Mouse (Mus musculus) cerebellum, adult 11 months (tissue): Measurements from ENCODE around the gene Emg1.

ENCODE experiments used
- DNase-seq: peaks from one replicate; pipeline ENCODE4 v3.0.0; 2022

Gene Emg1

DNA sequence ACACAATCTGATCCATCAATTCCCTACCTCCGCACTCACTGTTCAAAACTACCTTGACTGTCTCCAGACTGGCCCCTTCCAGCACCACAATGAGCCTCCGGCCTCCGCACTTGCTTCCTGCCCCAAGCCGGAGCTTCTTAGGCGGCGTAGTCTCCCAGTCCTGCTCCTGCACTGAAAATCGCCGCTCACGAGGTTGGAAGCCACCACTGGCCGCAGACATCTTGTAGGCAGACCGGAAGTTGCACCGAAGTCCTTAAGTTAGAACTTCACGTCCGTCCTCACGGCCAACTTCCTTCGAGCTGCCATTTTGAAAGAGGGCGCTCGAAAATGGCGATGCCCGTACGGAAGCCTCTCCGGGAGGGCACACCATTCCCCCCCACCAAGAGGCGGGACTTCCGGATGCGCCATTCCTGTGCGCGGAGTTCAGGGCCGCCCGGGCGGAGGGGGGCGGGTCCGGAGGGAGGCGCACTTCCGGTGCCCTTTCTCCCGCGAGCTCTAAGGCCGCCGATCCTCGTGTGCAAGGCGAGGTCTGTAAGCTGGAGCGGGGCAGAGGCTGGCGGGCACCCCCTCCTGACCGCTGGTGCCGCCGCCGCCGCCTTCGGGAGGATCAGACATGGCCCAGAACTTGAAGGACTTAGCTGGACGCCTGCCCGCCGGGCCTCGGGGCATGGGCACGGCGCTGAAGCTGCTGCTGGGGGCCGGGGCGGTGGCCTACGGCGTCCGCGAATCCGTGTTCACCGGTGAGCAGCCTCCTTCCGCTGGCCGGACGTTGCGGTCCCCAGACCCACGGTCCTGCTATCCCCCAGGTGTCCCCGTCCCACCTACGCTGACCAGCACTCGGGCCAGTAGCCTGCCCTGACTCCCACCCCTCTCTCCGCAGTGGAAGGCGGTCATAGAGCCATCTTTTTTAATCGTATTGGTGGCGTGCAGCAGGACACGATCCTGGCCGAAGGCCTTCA lies at the start of gene Emg1, which contains the start of gene Phb2:
TSS of gene Emg1 (minus strand) at position 355 of the 959 bp plus-strand sequence.
TSS of gene Phb2 (plus strand) at position 513 of the 959 bp plus-strand sequence.
- peak; percentile 96 for DNase-seq

GRCm38 (mm10) chr6:124759259-124759658 lies 47.3 kb upstream of the Emg1 start:
- DNase-seq = peak; percentile 83

- peak; percentile 30 for DNase-seq
Measured at GRCm38 (mm10) chr6:124758849-124759232, 46.9 kb upstream of the Emg1 start.

- DNase-seq = peak; percentile 66
Measured at GRCm38 (mm10) chr6:124757909-124758848, 46.2 kb upstream of the Emg1 start.

DNA sequence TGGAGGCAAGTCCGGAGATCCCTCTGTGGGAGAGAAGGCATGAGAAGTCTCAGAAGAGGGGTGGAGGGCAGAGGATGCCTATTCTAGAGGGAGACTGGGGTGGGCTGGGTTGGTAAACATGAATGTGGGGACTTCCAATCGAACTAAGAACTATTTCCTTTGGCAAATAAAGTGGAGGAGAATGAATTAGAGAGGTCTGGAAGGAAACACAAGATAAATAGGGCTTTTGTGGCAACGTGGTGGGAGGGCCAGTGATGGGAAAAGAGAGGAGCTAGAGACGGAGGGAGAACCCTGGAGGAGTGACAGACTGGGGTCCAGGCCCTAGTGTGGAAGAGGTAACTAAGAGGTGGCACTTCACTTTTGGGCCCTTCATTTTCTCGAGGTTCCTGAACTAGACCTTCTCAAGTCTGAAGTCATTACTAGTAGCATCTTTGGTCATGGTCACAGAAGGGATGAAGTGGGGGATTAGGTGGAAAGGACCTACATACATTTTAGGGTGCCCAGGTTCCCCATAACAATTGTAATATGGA lies 45.4 kb upstream of the Emg1 start:
- no peak for DNase-seq

GRCm38 (mm10) chr6:124756652-124757350 lies 44.8 kb upstream of the Emg1 start:
- peak; percentile 83 for DNase-seq

GRCm38 (mm10) chr6:124755831-124756595 lies 44.0 kb upstream of the Emg1 start, which contains the start of the genes Gm45234 and Atn1:
Gm45234 (minus strand) TSS chr6:124756021.
Atn1 (minus strand) TSS chr6:124756524.
- peak; percentile 66 for DNase-seq

DNA sequence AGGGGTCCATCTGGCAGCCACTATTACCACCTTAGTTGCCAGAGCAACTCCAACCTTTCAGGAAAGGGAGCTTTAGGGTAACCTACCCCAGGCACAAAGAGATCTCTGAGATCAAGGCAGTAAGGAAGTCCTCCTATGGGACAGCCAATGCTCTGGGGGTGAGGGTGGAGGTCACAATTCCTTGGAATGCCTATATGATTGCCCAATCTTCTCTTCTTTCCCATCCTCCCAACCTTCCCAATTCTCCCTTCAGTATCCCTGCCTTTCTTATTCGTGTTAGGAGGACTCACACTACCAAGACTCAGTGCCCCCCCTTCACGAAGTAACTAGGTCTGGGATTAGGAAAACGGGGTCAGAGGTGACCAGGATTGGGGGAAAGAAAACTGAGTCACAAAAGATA lies 43.3 kb upstream of the Emg1 start:
- no peak for DNase-seq

DNA sequence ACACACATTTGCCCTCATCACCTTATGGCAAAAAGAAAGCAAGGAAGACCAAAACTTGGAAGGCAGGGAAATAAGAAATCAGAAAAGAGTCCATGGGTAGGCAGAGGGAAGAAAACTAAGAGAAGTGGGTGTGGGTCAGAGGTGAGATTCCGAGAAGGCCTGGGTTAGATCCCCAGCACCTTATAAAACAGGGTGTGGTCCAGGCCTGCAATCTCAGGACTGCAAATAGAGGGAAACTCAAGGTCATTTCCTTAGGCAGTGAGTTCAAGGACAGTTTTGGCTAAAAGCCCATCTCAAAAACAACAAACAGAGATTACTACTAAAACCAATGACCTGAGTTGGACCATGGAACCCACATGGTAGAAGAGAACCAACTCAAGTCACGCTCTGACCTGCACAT lies 41.9 kb upstream of the Emg1 start:
- no peak for DNase-seq

DNA sequence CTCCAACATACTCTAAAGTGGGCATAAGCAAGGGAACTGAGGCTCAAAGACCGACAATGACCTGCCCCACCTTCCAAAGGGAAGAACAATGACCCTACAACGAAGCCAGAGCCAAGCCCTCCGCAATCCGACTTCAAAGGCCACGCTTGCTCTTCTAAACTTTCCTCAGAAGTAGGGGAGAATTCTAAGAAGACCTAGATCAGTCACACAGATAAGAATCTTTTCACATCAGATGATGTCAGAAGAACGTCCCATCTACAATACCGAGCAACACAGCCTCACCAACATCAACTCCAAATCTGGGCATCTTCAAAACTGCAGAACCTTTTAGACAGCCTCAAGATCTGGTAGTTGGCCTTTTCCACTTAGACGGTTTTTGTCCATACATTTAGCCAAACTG lies 38.4 kb upstream of the Emg1 start:
- DNase-seq = no peak

DNA sequence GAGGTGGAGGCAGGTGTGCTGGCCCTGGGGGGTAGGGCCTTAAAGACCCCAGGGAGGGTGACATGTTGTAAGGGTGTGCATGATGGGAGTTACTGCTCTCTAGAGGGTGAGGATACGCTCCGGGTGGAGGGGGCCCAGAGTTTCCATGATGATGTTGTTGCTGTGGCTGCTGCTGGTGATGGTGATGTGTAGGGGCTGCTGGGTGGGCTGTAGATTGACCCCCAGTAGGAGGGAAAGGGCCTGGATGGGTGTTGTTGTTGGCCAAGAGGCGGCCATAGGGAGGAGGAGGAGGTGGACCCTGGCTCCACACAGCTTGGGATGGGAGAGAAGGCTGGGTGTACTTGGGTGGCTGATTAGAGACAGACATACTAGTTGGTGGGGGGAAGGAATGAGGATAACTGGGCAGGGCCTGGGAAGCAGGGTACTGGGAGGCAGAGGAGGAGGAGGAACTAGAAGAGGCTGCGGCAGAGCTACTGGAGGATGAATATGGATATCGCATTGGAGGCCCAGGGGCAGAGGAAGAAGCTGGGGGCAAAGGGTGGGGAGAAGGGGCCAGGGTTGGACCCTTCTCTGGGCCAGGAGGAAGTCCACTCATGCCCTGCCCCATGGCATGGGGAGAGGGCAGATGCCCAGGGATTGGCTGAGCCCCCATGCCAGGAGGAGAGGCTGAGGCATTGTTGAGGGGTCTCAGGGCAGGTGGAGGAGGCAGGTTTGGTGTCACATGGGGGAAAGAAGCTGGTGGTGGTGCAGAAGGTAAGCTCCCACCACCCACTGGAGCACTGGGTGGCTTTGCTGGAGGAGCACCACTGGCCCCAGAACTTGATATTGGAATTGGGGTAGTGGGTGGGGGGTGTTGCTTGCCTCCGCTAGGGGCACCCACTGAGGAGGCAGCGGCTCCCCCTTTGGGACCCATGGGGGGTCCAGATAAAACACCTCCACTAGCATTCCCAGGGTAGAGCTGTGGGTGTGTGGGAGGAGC lies 35.0 kb upstream of the Emg1 start:
- DNase-seq = peak; percentile 38

- DNase-seq = no peak
Measured at GRCm38 (mm10) chr6:124746296-124746605, 34.3 kb upstream of the Emg1 start.

GRCm38 (mm10) chr6:124745490-124746295 lies 33.7 kb upstream of the Emg1 start:
- peak; percentile 97 for DNase-seq

GRCm38 (mm10) chr6:124744755-124745321 lies 32.9 kb upstream of the Emg1 start:
- DNase-seq = peak; percentile 70

GRCm38 (mm10) chr6:124743647-124744046 lies 31.7 kb upstream of the Emg1 start:
- DNase-seq = peak; percentile 41

DNA sequence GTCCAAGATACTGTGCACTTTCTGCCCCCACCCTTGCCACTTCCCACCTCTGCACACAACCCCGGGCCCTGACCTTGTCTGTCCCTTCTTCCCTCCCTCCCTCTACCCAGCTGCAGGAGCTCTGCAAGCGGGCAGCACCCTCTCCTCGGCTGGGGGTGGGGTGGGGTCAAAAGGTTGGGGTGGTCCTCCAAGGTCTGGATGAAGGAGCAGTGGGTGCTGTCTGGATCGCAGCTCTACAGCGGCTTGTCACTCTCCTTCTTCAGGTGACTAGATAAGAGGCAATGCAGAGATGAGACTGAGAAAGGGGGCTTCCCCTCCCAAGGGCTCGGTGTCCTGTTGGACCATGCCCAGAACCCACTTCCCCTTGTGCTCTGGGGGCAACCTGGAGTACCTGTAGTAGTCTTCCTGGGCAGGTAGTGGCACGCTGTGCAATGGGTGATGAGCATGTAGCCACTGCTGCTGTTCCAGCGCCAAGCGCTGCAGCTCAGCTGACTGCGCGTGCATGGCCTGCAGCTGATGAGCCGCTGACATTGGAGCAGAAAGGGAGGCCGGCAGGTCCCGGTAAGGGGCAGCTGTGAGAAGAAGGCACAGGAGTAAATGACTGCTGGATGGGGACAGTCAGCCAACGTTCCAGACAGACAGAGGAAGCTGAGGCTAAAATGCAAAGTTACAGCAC lies 31.0 kb upstream of the Emg1 start:
- peak; percentile 42 for DNase-seq

- DNase-seq = no peak
Measured at GRCm38 (mm10) chr6:124741842-124742241, 29.9 kb upstream of the Emg1 start.
